Mouse (Mus musculus): Measurements from ENCODE around the gene Snx14. TPM values are rescaled to one million over a fixed set of nuclear protein-coding genes. Genes with fewer than 3 reads are reported as not detected.

Snx14 gene
- polyA plus RNA-seq, 1 experiment from 2014 or later, result 34.0 TPM

DNA sequence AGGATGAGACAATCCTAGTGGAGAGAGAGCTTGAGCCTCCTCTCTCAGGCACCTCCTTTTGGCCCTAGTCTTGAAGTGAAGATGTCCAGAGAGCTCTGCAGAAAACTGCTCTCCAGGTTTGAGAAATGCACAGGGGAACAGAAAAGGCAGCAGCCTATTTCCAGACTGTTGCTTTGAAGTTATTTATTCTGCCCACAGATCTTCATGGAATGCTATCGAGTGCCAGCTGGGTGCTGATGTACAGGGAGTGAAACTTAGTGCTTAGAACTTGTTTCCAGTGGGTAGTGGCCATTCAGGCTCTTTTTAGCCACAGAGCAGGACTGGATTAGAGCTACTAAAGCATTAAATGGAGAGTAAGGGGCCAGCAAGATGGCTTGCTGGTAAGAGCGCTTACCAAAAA is 102.9 kb downstream of the Snx14 start:
- Histone ChIP-seq H3K9ac (no peak overlapping the region), H3K27me3 (no peaks in the 10 kb centered on the region), H3K4me3 (no peak overlapping the region), H3K36me3 (no peaks in the 10 kb centered on the region), H3K27ac (replicated peaks) (no peak overlapping the region), H3K4me1 (replicated peaks) (peaks cover 3% of the 10 kb centered on the region; the same call in 1 of the 2 replicates), H3K9me3 (no peaks in the 10 kb centered on the region), H3K4me2 (no peak overlapping the region)
- ATAC-seq (ENCODE audit: low FRiP score, low read depth), result no peak
- WGBS, result 66% methylated on average over 2 of the region's 2 CpGs

- WGBS, result 13% methylated on average over 3 of the region's 3 CpGs
- ATAC-seq (ENCODE audit: low FRiP score, low read depth), result no peak
- Histone ChIP-seq H3K27me3 (peaks cover 18% of the 10 kb centered on the region; the same call in 1 of the 2 replicates), H3K9ac (no peak overlapping the region), H3K9me3 (no peaks in the 10 kb centered on the region), H3K4me3 (no peak overlapping the region), H3K27ac (replicated peaks) (no peak overlapping the region), H3K36me3 (no peaks in the 10 kb centered on the region), H3K4me2 (no peak overlapping the region), H3K4me1 (replicated peaks) (peaks cover 10% of the 10 kb centered on the region)
These were observed 106.3 kb downstream of the Snx14 start for GRCm38 (mm10) chr9:88332447-88332846.

DNA sequence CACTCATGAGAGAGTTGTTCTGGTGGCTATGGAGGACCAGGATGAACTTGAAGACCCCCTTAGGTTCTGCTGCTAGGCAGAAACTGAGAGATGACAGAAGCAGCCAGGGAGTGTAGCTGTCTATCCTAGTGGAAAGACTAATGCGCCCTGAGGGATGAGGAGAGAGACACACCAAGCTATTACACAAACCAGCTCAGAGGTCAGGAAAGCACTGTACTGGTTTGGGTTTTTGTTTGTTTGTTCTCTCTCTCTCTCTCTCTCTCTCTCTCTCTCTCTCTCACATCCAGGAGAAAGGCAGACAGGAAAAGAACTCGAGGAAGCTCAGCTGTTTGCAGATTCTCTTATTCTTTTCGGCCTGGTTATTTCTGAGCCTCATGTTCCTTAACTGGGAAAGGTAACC is 108.4 kb downstream of the Snx14 start:
- no peaks in the 10 kb centered on the region for H3K36me3 ChIP-seq
- no peak overlapping the region for H3K27ac ChIP-seq (replicated peaks)
- WGBS, result 78% methylated on average over 3 of the region's 3 CpGs
- no peak overlapping the region for H3K9ac ChIP-seq
- peaks cover 27% of the 10 kb centered on the region; the same call in 1 of the 2 replicates for H3K27me3 ChIP-seq
- H3K9me3 ChIP-seq, result no peaks in the 10 kb centered on the region
- ATAC-seq (ENCODE audit: low FRiP score, low read depth), result no peak
- no peak overlapping the region for H3K4me2 ChIP-seq
- peaks cover 10% of the 10 kb centered on the region for H3K4me1 ChIP-seq (replicated peaks)
- H3K4me3 ChIP-seq, result no peak overlapping the region

GRCm38 (mm10) chr9:88329166-88329748 is 109.5 kb downstream of the Snx14 start:
- no peak overlapping the region for H3K9ac ChIP-seq
- peaks cover 10% of the 10 kb centered on the region for H3K4me1 ChIP-seq (replicated peaks)
- H3K36me3 ChIP-seq, result no peaks in the 10 kb centered on the region
- H3K4me2 ChIP-seq, result no peak overlapping the region
- H3K27me3 ChIP-seq, result peaks cover 28% of the 10 kb centered on the region; the same call in 1 of the 2 replicates
- 40% methylated on average over 10 of the region's 10 CpGs for WGBS
- no peak for ATAC-seq (ENCODE audit: low FRiP score, low read depth)
- no peaks in the 10 kb centered on the region for H3K9me3 ChIP-seq
- no peak overlapping the region for H3K4me3 ChIP-seq
- no peak overlapping the region for H3K27ac ChIP-seq (replicated peaks)

- Histone ChIP-seq H3K4me1 (replicated peaks) (peaks cover 10% of the 10 kb centered on the region), H3K9me3 (no peaks in the 10 kb centered on the region), H3K36me3 (no peaks in the 10 kb centered on the region), H3K4me3 (no peak overlapping the region), H3K9ac (no peak overlapping the region), H3K27me3 (peaks cover 28% of the 10 kb centered on the region; the same call in 1 of the 2 replicates), H3K4me2 (no peak overlapping the region), H3K27ac (replicated peaks) (no peak overlapping the region)
- 30% methylated on average over 5 of the region's 5 CpGs for WGBS
- no peak for ATAC-seq (ENCODE audit: low FRiP score, low read depth)
These were observed 110.1 kb downstream of the Snx14 start for GRCm38 (mm10) chr9:88328666-88329065.

DNA sequence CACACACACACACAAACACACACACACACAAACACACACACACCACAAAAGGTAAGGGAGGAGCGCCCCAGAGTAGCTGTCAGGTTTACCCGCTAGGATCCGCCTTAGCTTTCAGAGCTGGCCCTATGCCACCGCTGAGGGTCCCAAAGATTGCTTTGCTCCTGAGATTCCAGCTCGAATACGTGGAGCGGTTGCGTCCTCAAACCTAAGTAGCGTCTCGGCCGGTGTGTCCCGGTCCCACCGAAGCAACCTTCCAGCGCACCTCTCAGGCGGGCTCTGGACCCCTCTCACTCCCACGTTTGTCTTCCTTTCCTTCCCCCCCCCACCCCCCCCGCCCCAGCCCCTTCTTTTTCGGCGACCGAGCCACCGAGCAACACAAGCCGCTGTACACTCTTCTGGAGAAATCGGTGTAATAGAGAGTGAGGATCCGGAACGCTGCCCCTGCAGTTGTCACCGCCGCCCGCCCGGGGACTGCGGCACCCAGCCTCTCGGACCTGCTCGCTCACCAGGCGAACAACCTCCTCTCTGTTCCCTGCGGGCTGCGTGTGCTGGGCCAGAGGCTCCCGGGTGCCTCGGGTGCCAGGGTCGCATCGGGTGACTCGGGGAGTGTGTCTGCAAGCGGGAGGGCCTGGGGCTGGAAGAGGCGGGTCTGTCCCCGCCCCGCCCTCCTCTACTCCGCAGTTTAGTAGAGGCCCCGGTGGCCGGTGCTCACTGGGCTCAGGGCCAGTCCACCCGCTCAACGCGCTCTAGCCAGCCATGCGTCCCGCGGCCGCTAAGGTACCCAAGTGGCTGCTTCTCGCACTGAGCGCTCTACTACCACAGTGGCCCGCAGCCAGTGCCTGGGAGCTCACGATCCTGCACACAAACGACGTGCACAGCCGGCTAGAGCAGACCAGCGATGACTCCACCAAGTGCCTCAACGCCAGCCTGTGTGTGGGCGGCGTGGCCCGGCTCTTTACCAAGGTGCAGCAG is 111.5 kb downstream of the Snx14 start, which contains the start of gene Nt5e:
Gene Nt5e, plus strand, starts transcription at position 268 of the 972 bp plus-strand sequence.
- peak; percentile 92 for ATAC-seq (ENCODE audit: low FRiP score, low read depth)
- Histone ChIP-seq H3K9me3 (no peaks in the 10 kb centered on the region), H3K4me3 (peak within 1 kb of the TSS; percentile 80), H3K27ac (replicated peaks) (no peak within 1 kb of the TSS), H3K4me1 (replicated peaks) (peaks cover 9% of the 10 kb centered on the region), H3K27me3 (peaks cover 28% of the 10 kb centered on the region; the same call in 1 of the 2 replicates), H3K4me2 (peak within 1 kb of the TSS; percentile 100), H3K9ac (peak within 1 kb of the TSS; percentile 69), H3K36me3 (no peaks in the 10 kb centered on the region)
- 1% methylated on average over 65 of the region's 66 CpGs for WGBS

Other genes with a start within 250 kb of the Snx14 start
- gene Nt5e, start 111.8 kb downstream of the Snx14 start, polyA plus RNA-seq (2015; fragmentation: Nextera tagmentation; extraction: Ambion mirVana), result 1.2 TPM in 2 replicates
- 0.49 and 0.57 TPM in 2 replicates for gene Gm20537, start 17.7 kb upstream of the Snx14 start, polyA plus RNA-seq (2015; fragmentation: Nextera tagmentation; extraction: Ambion mirVana)
- 71.2 and 77.0 TPM in 2 replicates for gene Syncrip, start 43.6 kb upstream of the Snx14 start, polyA plus RNA-seq (2015; fragmentation: Nextera tagmentation; extraction: Ambion mirVana)
- 17.2 and 19.8 TPM in 2 replicates for gene Zfp949, start 109.1 kb upstream of the Snx14 start, polyA plus RNA-seq (2015; fragmentation: Nextera tagmentation; extraction: Ambion mirVana)
- gene Trim43a, start 141.9 kb upstream of the Snx14 start, polyA plus RNA-seq (2015; fragmentation: Nextera tagmentation; extraction: Ambion mirVana), result 0.14 and 0.21 TPM in 2 replicates

Measured in hindbrain, embryonic 15.5 days (tissue).